Mouse (Mus musculus) G1E (cell line): ENCODE data around the gene Fhl1. TPM values are rescaled to one million over a fixed set of nuclear protein-coding genes. Genes with fewer than 3 reads are reported as not detected.

Experiments
- ATAC-seq: 2 replicates; pipeline ENCODE4 v1.8.0; 2016; ENCODE audit warnings: mild to moderate bottlenecking; ENCODE audit not compliant: insufficient number of reproducible peaks, poor library complexity, low FRiP score, severe bottlenecking; ENCODE audit errors: extremely low read depth
- DNase-seq: peaks from one replicate; pipeline ENCODE4 v3.0.0; 2012; ENCODE audit warnings: low spot score
- H3K27me3 ChIP-seq: 2 replicates; pipeline ENCODE4 v1.6.1; 2012; ENCODE audit warnings: mild to moderate bottlenecking, low read length, inconsistent platforms; ENCODE audit not compliant: insufficient read depth
- H3K36me3 ChIP-seq: replicated peaks from 2 replicates; pipeline ENCODE3; 2012; ENCODE audit warnings: mild to moderate bottlenecking, inconsistent platforms
- H3K4me1 ChIP-seq: 2 replicates; pipeline ENCODE4 v1.6.1; 2012; ENCODE audit warnings: low read depth, low read length, inconsistent platforms, mixed read lengths; ENCODE audit not compliant: insufficient read depth
- H3K4me3 ChIP-seq: 2 replicates; pipeline ENCODE4 v1.5.1; 2012; ENCODE audit warnings: low read depth, mild to moderate bottlenecking, inconsistent platforms, low read length, moderate library complexity, mixed read lengths
- H3K9me3 ChIP-seq: replicated peaks from 2 replicates; pipeline ENCODE4 v1.6.1; 2012; ENCODE audit warnings: inconsistent platforms
- CTCF ChIP-seq: IDR thresholded peaks from 2 replicates; pipeline ENCODE4 v1.5.1; 2012; ENCODE audit warnings: low read depth, low read length, inconsistent platforms, mixed read lengths
- GATA1 ChIP-seq: IDR thresholded peaks from 2 replicates; pipeline ENCODE4 v1.6.1; 2012; ENCODE audit warnings: borderline replicate concordance, low read length, inconsistent platforms, mixed read lengths
- GATA2 ChIP-seq: IDR thresholded peaks from 2 replicates; pipeline ENCODE4 v1.6.1; 2012; ENCODE audit warnings: low read depth, low read length, inconsistent platforms, borderline replicate concordance
- POLR2AphosphoS5 ChIP-seq: IDR thresholded peaks from 2 replicates; pipeline ENCODE4 v1.6.1; 2012; ENCODE audit warnings: low read depth, low read length, inconsistent platforms; ENCODE audit not compliant: insufficient replicate concordance
- TAL1 ChIP-seq: conservative IDR thresholded peaks from 2 replicates; pipeline ENCODE4 v1.6.1; 2012; ENCODE audit warnings: low read depth, low read length, inconsistent platforms, mixed read lengths
- polyA plus RNA-seq: library from polyadenylated mRNA; stranded (reverse); fragments of >175 nt; gene quantifications from 2 replicates; pipeline ENCODE4 v1.2.3, GENCODE M21; 2012
- total RNA-seq, 2 experiments: library from RNA; stranded (forward) in 1 of 2; stranded (reverse) in 1 of 2; fragments of 200-1000 nt in 1 of 2; fragments of >200 nt in 1 of 2; fragmentation: Nextera tagmentation in 1 of 2; gene quantifications; 2 replicates each; pipeline ENCODE4 v1.2.3; 2014 to 2017

Gene Fhl1
- total and polyA plus RNA-seq, 3 experiments: 0.11 TPM; not detected in 2

GRCm38 (mm10) chrX:56790591-56790990, 59.0 kb downstream of the Fhl1 start:
- no peaks in the 10 kb centered on the region for H3K27me3 ChIP-seq
- no peak overlapping the region for H3K4me3 ChIP-seq
- ATAC-seq (no peak), DNase-seq (no peak)
- no peak for TF ChIP-seq POLR2AphosphoS5
- no peak for TF ChIP-seq GATA1
- no peak for TF ChIP-seq GATA2
- no peak for TF ChIP-seq CTCF
- H3K36me3 ChIP-seq: no peaks in the 10 kb centered on the region
- no peaks in the 10 kb centered on the region for H3K9me3 ChIP-seq
- H3K4me1 ChIP-seq: no peaks in the 10 kb centered on the region

- no peak for DNase-seq
- no peak for TF ChIP-seq POLR2AphosphoS5
- no peak for TF ChIP-seq GATA1
- Histone ChIP-seq H3K4me3 (no peak overlapping the region), H3K27me3 (no peaks in the 10 kb centered on the region), H3K9me3 (no peaks in the 10 kb centered on the region), H3K4me1 (no peaks in the 10 kb centered on the region), H3K36me3 (no peaks in the 10 kb centered on the region)
- no peak for ATAC-seq
These were observed 59.7 kb downstream of the Fhl1 start for GRCm38 (mm10) chrX:56791268-56791667.

- TF ChIP-seq CTCF (no peak), POLR2AphosphoS5 (no peak), TAL1 (no peak), GATA1 (no peak), GATA2 (no peak)
- no peak for DNase-seq
- no peak for ATAC-seq
These were observed 90.4 kb downstream of the Fhl1 start, which contains the start of gene Map7d3 for GRCm38 (mm10) chrX:56821765-56822603. Gene Map7d3 (minus strand): TSS chrX:56822326.

GRCm38 (mm10) chrX:56827492-56827891, 95.9 kb downstream of the Fhl1 start:
- TF ChIP-seq POLR2AphosphoS5: no peak
- TF ChIP-seq GATA1: no peak
- no peak for TF ChIP-seq GATA2
- no peak for TF ChIP-seq CTCF
- no peak for TF ChIP-seq TAL1
- Histone ChIP-seq H3K36me3 (no peaks in the 10 kb centered on the region), H3K4me3 (no peak overlapping the region), H3K27me3 (no peaks in the 10 kb centered on the region), H3K9me3 (no peaks in the 10 kb centered on the region), H3K4me1 (no peaks in the 10 kb centered on the region)
- no peak for DNase-seq
- ATAC-seq: no peak

More at GRCm38 (mm10) chrX:56821765-56822603, 90.4 kb downstream of the Fhl1 start, which contains the start of gene Map7d3:
- Histone ChIP-seq H3K27me3 (no peaks in the 10 kb centered on the region), H3K9me3 (no peaks in the 10 kb centered on the region), H3K36me3 (no peaks in the 10 kb centered on the region), H3K4me1 (no peaks in the 10 kb centered on the region), H3K4me3 (no peak within 1 kb of the TSS)

- DNase-seq (no peak), ATAC-seq (no peak)
- no peaks in the 10 kb centered on the region for H3K9me3 ChIP-seq
- H3K4me1 ChIP-seq: no peaks in the 10 kb centered on the region
- no peaks in the 10 kb centered on the region for H3K36me3 ChIP-seq
- H3K4me3 ChIP-seq: no peak overlapping the region
- no peaks in the 10 kb centered on the region for H3K27me3 ChIP-seq
- TF ChIP-seq TAL1 (no peak), GATA1 (no peak), GATA2 (no peak), POLR2AphosphoS5 (no peak), CTCF (no peak)
These were observed 104.3 kb downstream of the Fhl1 start for GRCm38 (mm10) chrX:56835842-56836241.

GRCm38 (mm10) chrX:56839369-56839768, 107.8 kb downstream of the Fhl1 start:
- no peak for TF ChIP-seq CTCF
- no peak for TF ChIP-seq TAL1
- ATAC-seq: no peak
- no peaks in the 10 kb centered on the region for H3K27me3 ChIP-seq
- H3K9me3 ChIP-seq: no peaks in the 10 kb centered on the region
- no peaks in the 10 kb centered on the region for H3K36me3 ChIP-seq
- no peak overlapping the region for H3K4me3 ChIP-seq
- DNase-seq: no peak
- H3K4me1 ChIP-seq: no peaks in the 10 kb centered on the region

- no peak for TF ChIP-seq GATA1
- no peak for TF ChIP-seq POLR2AphosphoS5
- TF ChIP-seq CTCF: no peak
- no peak for TF ChIP-seq TAL1
- no peak for TF ChIP-seq GATA2
- no peak for ATAC-seq
- Histone ChIP-seq H3K9me3 (no peaks in the 10 kb centered on the region), H3K4me1 (no peaks in the 10 kb centered on the region), H3K36me3 (no peaks in the 10 kb centered on the region), H3K4me3 (no peak overlapping the region), H3K27me3 (no peaks in the 10 kb centered on the region)
- DNase-seq: no peak
These were observed 109.7 kb downstream of the Fhl1 start for GRCm38 (mm10) chrX:56841255-56841654.

Other genes starting within 250 kb of the Fhl1 start
- not detected in 2 replicates for gene Gm10477, start 207.0 kb upstream of the Fhl1 start, total RNA-seq (2014; fragmentation: Nextera tagmentation)
- not detected in 2 replicates for gene Gm10477, start 207.0 kb upstream of the Fhl1 start, total RNA-seq (2017)
- gene Gm10477, start 207.0 kb upstream of the Fhl1 start, polyA plus RNA-seq: not detected in 2 replicates
- not detected in 2 replicates for gene Gm648, start 182.2 kb upstream of the Fhl1 start, total RNA-seq (2014; fragmentation: Nextera tagmentation)
- gene Gm648, start 182.2 kb upstream of the Fhl1 start, total RNA-seq (2017): not detected in 2 replicates
- gene Gm648, start 182.2 kb upstream of the Fhl1 start, polyA plus RNA-seq: not detected in 2 replicates
- 24.4 and 26.4 TPM in 2 replicates for gene Mmgt1, start 133.7 kb upstream of the Fhl1 start, total RNA-seq (2014; fragmentation: Nextera tagmentation)
- gene Mmgt1, start 133.7 kb upstream of the Fhl1 start, total RNA-seq (2017): 18.9 and 20.7 TPM in 2 replicates
- 0.36 and 0.78 TPM in 2 replicates for gene Mmgt1, start 133.7 kb upstream of the Fhl1 start, polyA plus RNA-seq
- gene Slc9a6, start 122.0 kb upstream of the Fhl1 start, total RNA-seq (2014; fragmentation: Nextera tagmentation): 13.9 and 15.0 TPM in 2 replicates
- 9.0 and 10.5 TPM in 2 replicates for gene Slc9a6, start 122.0 kb upstream of the Fhl1 start, total RNA-seq (2017)
- 11.0 and 15.7 TPM in 2 replicates for gene Slc9a6, start 122.0 kb upstream of the Fhl1 start, polyA plus RNA-seq
- gene Map7d3, start 90.5 kb downstream of the Fhl1 start, total RNA-seq (2014; fragmentation: Nextera tagmentation): not detected in 2 replicates
- not detected in 2 replicates for gene Map7d3, start 90.5 kb downstream of the Fhl1 start, total RNA-seq (2017)
- not detected in 2 replicates for gene Map7d3, start 90.5 kb downstream of the Fhl1 start, polyA plus RNA-seq
- not detected in 2 replicates for gene Adgrg4, start 138.4 kb downstream of the Fhl1 start, total RNA-seq (2014; fragmentation: Nextera tagmentation)
- gene Adgrg4, start 138.4 kb downstream of the Fhl1 start, total RNA-seq (2017): 0.05 and 0.12 TPM in 2 replicates
- gene Adgrg4, start 138.4 kb downstream of the Fhl1 start, polyA plus RNA-seq: not detected in 2 replicates